Mouse (Mus musculus) megakaryocyte-erythroid progenitor cell, adult 5-6 weeks (primary cell): ENCODE results near the gene Aggf1. TPM values are rescaled to one million over a fixed set of nuclear protein-coding genes. Genes with fewer than 3 reads are reported as not detected.
A peak's percentile ranks its signal among the peaks of the same experiment; 100 is the strongest.
"Not testable (repeated sequence)": the region's sequence is repeated elsewhere in the genome, so short reads cannot be mapped to it uniquely, and the experiment has no call there.

ENCODE experiments used
- ATAC-seq: replicated peaks from 2 replicates; pipeline ENCODE4 v1.8.0; 2016; ENCODE audit warnings: mild to moderate bottlenecking, inconsistent platforms; ENCODE audit not compliant: severe bottlenecking, poor library complexity, low FRiP score, low TSS enrichment
- total RNA-seq, 2 experiments: library from RNA; stranded (forward) in 1 of 2; stranded (reverse) in 1 of 2; fragments of 200-1000, 215-1000 nt in 1 of 2; fragments of >200 nt in 1 of 2; fragmentation: Nextera tagmentation in 1 of 2; gene quantifications; 2 replicates each; pipeline ENCODE4 v1.2.3; 2014 to 2017

Gene Aggf1
- total RNA-seq (2014; fragmentation: Nextera tagmentation) (53.1 and 58.0 TPM in 2 replicates), total RNA-seq (2017) (69.0 and 72.8 TPM in 2 replicates)

- peak; percentile 90 for ATAC-seq
Measured at GRCm38 (mm10) chr13:95374701-95375553, at the start of gene Aggf1. TSS of gene Aggf1 (minus strand) at chr13:95375352.

GRCm38 (mm10) chr13:95424932-95425331, 49.8 kb upstream of the Aggf1 start:
- ATAC-seq: no peak

GRCm38 (mm10) chr13:95419204-95419749, 44.1 kb upstream of the Aggf1 start:
- ATAC-seq: 0 out of 2 replicates have a peak, but pooled peaks have one; percentile 41

GRCm38 (mm10) chr13:95418575-95419203, 43.5 kb upstream of the Aggf1 start:
- ATAC-seq: no peak

GRCm38 (mm10) chr13:95412257-95412656, 37.1 kb upstream of the Aggf1 start:
- peak; percentile 25; the same call in 1 of the 2 replicates for ATAC-seq

- no peak for ATAC-seq
Measured at GRCm38 (mm10) chr13:95393242-95393641, 18.1 kb upstream of the Aggf1 start.

GRCm38 (mm10) chr13:95389866-95390865, 15.0 kb upstream of the Aggf1 start:
- peak; percentile 91 for ATAC-seq

GRCm38 (mm10) chr13:95388226-95388625, 13.1 kb upstream of the Aggf1 start:
- no peak for ATAC-seq

- ATAC-seq: no peak
Measured at GRCm38 (mm10) chr13:95382418-95382817, 7.3 kb upstream of the Aggf1 start.

GRCm38 (mm10) chr13:95378696-95379095, 3.5 kb upstream of the Aggf1 start:
- ATAC-seq: no peak

- ATAC-seq: not testable (repeated sequence)
Measured at GRCm38 (mm10) chr13:95376689-95377289, 1.6 kb upstream of the Aggf1 start.

- ATAC-seq: no peak
Measured at GRCm38 (mm10) chr13:95375554-95375914, 382 bp upstream of the Aggf1 start.

GRCm38 (mm10) chr13:95366356-95366755, 8.8 kb downstream of the Aggf1 start:
- ATAC-seq: peak; percentile 90

GRCm38 (mm10) chr13:95363440-95363839, 11.7 kb downstream of the Aggf1 start:
- ATAC-seq: no peak

- no peak for ATAC-seq
Measured at GRCm38 (mm10) chr13:95358223-95358622, 16.9 kb downstream of the Aggf1 start.

- ATAC-seq: no peak
Measured at GRCm38 (mm10) chr13:95348476-95348875, 26.7 kb downstream of the Aggf1 start.

- peak; percentile 64 for ATAC-seq
Measured at GRCm38 (mm10) chr13:95347018-95347696, 28.0 kb downstream of the Aggf1 start.

- ATAC-seq: no peak
Measured at GRCm38 (mm10) chr13:95345869-95346268, 29.3 kb downstream of the Aggf1 start.
